Mouse (Mus musculus): Measurements from ENCODE around the gene Thtpa. TPM values are rescaled to one million over a fixed set of nuclear protein-coding genes. Genes with fewer than 3 reads are reported as not detected.
A peak's percentile ranks its signal among the peaks of the same experiment; 100 is the strongest.

Thtpa gene
- polyA plus RNA-seq, 1 experiment from 2014 or later: 22.7 TPM

DNA sequence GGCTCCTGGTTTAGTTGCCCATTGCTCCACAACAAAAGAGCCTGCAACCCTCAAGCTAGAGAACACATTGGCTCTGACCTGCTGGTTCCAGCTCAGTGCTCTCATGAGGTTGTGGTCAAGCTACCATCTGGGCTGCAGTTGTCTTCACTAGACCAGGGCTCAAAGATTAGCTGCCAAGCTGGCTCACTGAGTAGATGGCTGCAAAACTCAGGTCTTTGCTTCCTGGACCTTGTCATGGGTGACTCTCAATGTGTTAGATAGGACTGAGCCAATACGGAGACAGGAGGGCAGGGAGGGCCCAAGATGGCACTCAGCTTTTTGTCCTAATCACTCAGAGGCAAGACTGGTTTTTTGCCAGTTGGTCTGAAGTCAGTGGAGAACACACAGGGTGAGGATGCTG, 51.7 kb downstream of the Thtpa start:
- WGBS: 89% methylated on average over 1 of the region's 1 CpGs
- no peak overlapping the region for H3K9ac ChIP-seq (ENCODE audit: low read length)
- H3K4me3 ChIP-seq (ENCODE audit: low read depth, low read length): no peak overlapping the region
- no peaks in the 10 kb centered on the region for H3K9me3 ChIP-seq (ENCODE audit: control insufficient read depth, low read length)
- ATAC-seq (ENCODE audit: low FRiP score) (no peak), DNase-seq (ENCODE audit: low spot score, missing footprints) (no peak)
- no peaks in the 10 kb centered on the region for H3K36me3 ChIP-seq (ENCODE audit: control insufficient read depth, insufficient read depth, low read length)
- H3K4me2 ChIP-seq: no peak overlapping the region
- 0 out of 2 replicates have a peak, but pooled peaks cover 2% of the 10 kb centered on the region for H3K4me1 ChIP-seq (ENCODE audit: control insufficient read depth, insufficient read depth, low read length)
- H3K27me3 ChIP-seq (ENCODE audit: control insufficient read depth, insufficient read depth, low read length): no peaks in the 10 kb centered on the region
- no peak overlapping the region for H3K27ac ChIP-seq (ENCODE audit: low read depth, low read length)

DNA sequence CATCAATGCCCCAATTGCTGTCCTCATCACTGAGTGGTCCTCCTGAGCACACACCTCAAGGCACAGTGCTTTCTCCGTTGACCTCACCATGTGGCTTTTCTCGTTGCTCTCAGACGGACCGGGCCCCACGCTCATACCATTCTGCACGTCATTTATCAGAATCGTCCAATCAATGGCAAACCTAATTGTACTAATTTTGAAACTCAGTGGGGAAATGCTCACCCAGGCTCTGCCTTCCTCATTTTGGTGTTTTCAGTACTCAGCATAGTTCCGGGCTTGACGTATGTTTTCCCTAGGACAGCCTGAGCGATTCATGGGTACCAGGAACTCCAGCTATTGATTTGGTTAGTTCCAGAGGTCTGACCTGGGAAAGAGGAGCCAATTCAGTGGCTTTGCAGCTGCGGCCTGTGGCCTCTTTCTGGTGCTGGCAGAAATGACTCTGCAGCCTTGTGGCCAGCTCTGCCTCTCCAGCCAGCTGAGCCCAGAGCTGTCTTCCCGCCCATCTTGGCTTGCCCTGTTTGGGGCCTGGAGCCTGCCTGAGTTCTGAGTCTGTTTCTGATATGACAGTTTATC, 52.3 kb downstream of the Thtpa start:
- no peak for DNase-seq (ENCODE audit: low spot score, missing footprints)
- H3K36me3 ChIP-seq (ENCODE audit: control insufficient read depth, insufficient read depth, low read length): no peaks in the 10 kb centered on the region
- WGBS: 91% methylated on average over 12 of the region's 12 CpGs
- no peak overlapping the region for H3K27ac ChIP-seq (ENCODE audit: low read depth, low read length)
- no peaks in the 10 kb centered on the region for H3K27me3 ChIP-seq (ENCODE audit: control insufficient read depth, insufficient read depth, low read length)
- no peak overlapping the region for H3K9ac ChIP-seq (ENCODE audit: low read length)
- H3K4me2 ChIP-seq: no peak overlapping the region
- H3K9me3 ChIP-seq (ENCODE audit: control insufficient read depth, low read length): no peaks in the 10 kb centered on the region
- H3K4me1 ChIP-seq (ENCODE audit: control insufficient read depth, insufficient read depth, low read length): 0 out of 2 replicates have a peak, but pooled peaks cover 2% of the 10 kb centered on the region
- no peak for ATAC-seq (ENCODE audit: low FRiP score)
- H3K4me3 ChIP-seq (ENCODE audit: low read depth, low read length): no peak overlapping the region

DNA sequence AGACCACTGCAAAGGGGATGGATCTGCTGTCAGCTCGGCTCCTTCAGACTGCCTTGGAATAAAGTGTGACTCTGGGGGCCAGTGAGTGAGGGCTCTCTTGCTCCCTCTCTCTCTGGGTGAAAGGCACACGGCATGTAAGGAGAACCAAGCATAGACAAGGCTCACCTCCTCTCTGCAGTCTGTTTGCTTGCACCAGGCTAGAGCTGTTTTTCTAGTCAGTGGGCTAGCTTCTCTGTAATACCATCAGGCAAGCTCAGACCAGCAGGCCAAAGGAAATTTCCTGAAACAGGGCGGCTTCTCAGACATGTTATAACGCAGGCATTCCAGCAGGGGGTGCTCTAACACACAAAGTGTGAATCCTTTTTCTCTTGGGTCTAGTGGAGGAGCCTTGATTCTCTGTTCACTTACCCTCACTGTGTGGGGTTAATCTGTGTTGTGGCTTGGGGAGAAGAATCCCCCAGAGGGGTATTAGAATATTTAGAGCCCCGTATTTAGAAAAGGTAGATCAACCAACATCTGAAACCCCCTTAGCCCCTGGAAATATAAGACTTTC, 53.9 kb downstream of the Thtpa start:
- Histone ChIP-seq H3K9me3 (ENCODE audit: control insufficient read depth, low read length) (no peaks in the 10 kb centered on the region), H3K4me2 (no peak overlapping the region), H3K27ac (ENCODE audit: low read depth, low read length) (no peak overlapping the region), H3K36me3 (ENCODE audit: control insufficient read depth, insufficient read depth, low read length) (no peaks in the 10 kb centered on the region), H3K9ac (ENCODE audit: low read length) (no peak overlapping the region), H3K27me3 (ENCODE audit: control insufficient read depth, insufficient read depth, low read length) (no peaks in the 10 kb centered on the region), H3K4me1 (ENCODE audit: control insufficient read depth, insufficient read depth, low read length) (0 out of 2 replicates have a peak, but pooled peaks cover 2% of the 10 kb centered on the region), H3K4me3 (ENCODE audit: low read depth, low read length) (no peak overlapping the region)
- 25% methylated on average over 5 of the region's 5 CpGs for WGBS
- ATAC-seq (ENCODE audit: low FRiP score): no peak
- DNase-seq (ENCODE audit: low spot score, missing footprints): peak; percentile 95

Other genes starting within 250 kb of the Thtpa start
- 13.2 and 19.9 TPM in 2 replicates for gene Homez, start 223.8 kb upstream of the Thtpa start, polyA plus RNA-seq (2014; fragmentation: Nextera tagmentation; extraction: Ambion mirVana)
- 0.23 and 0.68 TPM in 2 replicates for gene Ppp1r3e, start 217.2 kb upstream of the Thtpa start, polyA plus RNA-seq (2014; fragmentation: Nextera tagmentation; extraction: Ambion mirVana)
- gene Bcl2l2, start 211.4 kb upstream of the Thtpa start, polyA plus RNA-seq (2014; fragmentation: Nextera tagmentation; extraction: Ambion mirVana): 2.4 and 3.3 TPM in 2 replicates
- not detected in 2 replicates for gene Gm20521, start 211.3 kb upstream of the Thtpa start, polyA plus RNA-seq (2014; fragmentation: Nextera tagmentation; extraction: Ambion mirVana)
- 166 and 173 TPM in 2 replicates for gene Pabpn1, start 202.3 kb upstream of the Thtpa start, polyA plus RNA-seq (2014; fragmentation: Nextera tagmentation; extraction: Ambion mirVana)
- 35.4 and 36.0 TPM in 2 replicates for gene Slc22a17, start 181.7 kb upstream of the Thtpa start, polyA plus RNA-seq (2014; fragmentation: Nextera tagmentation; extraction: Ambion mirVana)
- 24.4 and 27.6 TPM in 2 replicates for gene Efs, start 168.7 kb upstream of the Thtpa start, polyA plus RNA-seq (2014; fragmentation: Nextera tagmentation; extraction: Ambion mirVana)
- gene Il25, start 162.1 kb upstream of the Thtpa start, polyA plus RNA-seq (2014; fragmentation: Nextera tagmentation; extraction: Ambion mirVana): not detected in 2 replicates
- gene Cmtm5, start 158.5 kb upstream of the Thtpa start, polyA plus RNA-seq (2014; fragmentation: Nextera tagmentation; extraction: Ambion mirVana): 0.19 and 0.71 TPM in 2 replicates
- 0.51 TPM in 1 of 2 replicates, not detected in the other for gene Myh6, start 127.9 kb upstream of the Thtpa start, polyA plus RNA-seq (2014; fragmentation: Nextera tagmentation; extraction: Ambion mirVana)
- gene Gm17428, start 117.9 kb upstream of the Thtpa start, polyA plus RNA-seq (2014; fragmentation: Nextera tagmentation; extraction: Ambion mirVana): not detected in 2 replicates
- gene Myh7, start 100.2 kb upstream of the Thtpa start, polyA plus RNA-seq (2014; fragmentation: Nextera tagmentation; extraction: Ambion mirVana): 0.52 and 1.1 TPM in 2 replicates
- gene Ngdn, start 79.3 kb upstream of the Thtpa start, polyA plus RNA-seq (2014; fragmentation: Nextera tagmentation; extraction: Ambion mirVana): 85.0 and 85.9 TPM in 2 replicates
- 11.3 and 11.5 TPM in 2 replicates for gene Zfhx2, start 2.5 kb upstream of the Thtpa start, polyA plus RNA-seq (2014; fragmentation: Nextera tagmentation; extraction: Ambion mirVana)
- gene Ap1g2, start 11.8 kb downstream of the Thtpa start, polyA plus RNA-seq (2014; fragmentation: Nextera tagmentation; extraction: Ambion mirVana): 9.5 and 10.1 TPM in 2 replicates
- gene Jph4, start 22.2 kb downstream of the Thtpa start, polyA plus RNA-seq (2014; fragmentation: Nextera tagmentation; extraction: Ambion mirVana): 2.2 and 2.8 TPM in 2 replicates
- not detected in 2 replicates for gene Dhrs2, start 127.2 kb downstream of the Thtpa start, polyA plus RNA-seq (2014; fragmentation: Nextera tagmentation; extraction: Ambion mirVana)